Mouse (Mus musculus) ES-Bruce4 (cell line): ENCODE results near the gene Suz12. TPM values are rescaled to one million over a fixed set of nuclear protein-coding genes. Genes with fewer than 3 reads are reported as not detected.

Source experiments
- H3K27ac ChIP-seq: 2 replicates; pipeline ENCODE4 v1.5.1; 2012; ENCODE audit warnings: low read length, inconsistent platforms; ENCODE audit not compliant: insufficient read depth
- H3K27me3 ChIP-seq: 2 replicates; pipeline ENCODE4 v1.6.1; 2012; ENCODE audit warnings: mild to moderate bottlenecking, low read length, inconsistent platforms; ENCODE audit not compliant: control insufficient read depth, poor library complexity, insufficient read depth, severe bottlenecking
- H3K36me3 ChIP-seq: 2 replicates; pipeline ENCODE4 v1.6.1; 2012; ENCODE audit warnings: inconsistent platforms, mild to moderate bottlenecking, low read length, moderate library complexity; ENCODE audit not compliant: control insufficient read depth, poor library complexity, insufficient read depth, severe bottlenecking
- H3K4me1 ChIP-seq: one replicate; pipeline ENCODE4 v1.8.1; 2011; ENCODE audit warnings: low read length; ENCODE audit not compliant: control insufficient read depth, insufficient read depth
- H3K4me3 ChIP-seq: 2 replicates; pipeline ENCODE4 v1.5.1; 2011; ENCODE audit warnings: low read depth, mild to moderate bottlenecking, low read length
- H3K9ac ChIP-seq: 2 replicates; pipeline ENCODE4 v1.6.1; 2012; ENCODE audit warnings: low read depth, mild to moderate bottlenecking, inconsistent platforms; ENCODE audit not compliant: poor library complexity, severe bottlenecking
- H3K9me3 ChIP-seq: replicated peaks from 2 replicates; pipeline ENCODE4 v1.6.1; 2012; ENCODE audit warnings: mild to moderate bottlenecking, low read length, inconsistent platforms; ENCODE audit not compliant: control insufficient read depth, poor library complexity, insufficient read depth, severe bottlenecking
- CTCF ChIP-seq: IDR thresholded peaks from one replicate; pipeline ENCODE4 v1.8.1; 2011; ENCODE audit warnings: low read depth, low read length
- EP300 ChIP-seq: IDR thresholded peaks from 2 replicates; pipeline ENCODE4 v1.6.1; 2011; ENCODE audit warnings: low read depth, low read length; ENCODE audit not compliant: insufficient read depth
- POLR2A ChIP-seq: IDR thresholded peaks from one replicate; pipeline ENCODE4 v1.8.1; 2011; ENCODE audit warnings: low read length; ENCODE audit not compliant: insufficient read depth
- polyA plus RNA-seq: library from polyadenylated mRNA; stranded (reverse); fragments of >200 nt; gene quantifications from 2 replicates; pipeline ENCODE4 v1.2.4, GENCODE M21; 2011; ENCODE audit warnings: low read depth; ENCODE audit not compliant: missing spikeins, insufficient read depth, insufficient read length

The Suz12 gene
- polyA plus RNA-seq, 1 experiment = 235 TPM

DNA sequence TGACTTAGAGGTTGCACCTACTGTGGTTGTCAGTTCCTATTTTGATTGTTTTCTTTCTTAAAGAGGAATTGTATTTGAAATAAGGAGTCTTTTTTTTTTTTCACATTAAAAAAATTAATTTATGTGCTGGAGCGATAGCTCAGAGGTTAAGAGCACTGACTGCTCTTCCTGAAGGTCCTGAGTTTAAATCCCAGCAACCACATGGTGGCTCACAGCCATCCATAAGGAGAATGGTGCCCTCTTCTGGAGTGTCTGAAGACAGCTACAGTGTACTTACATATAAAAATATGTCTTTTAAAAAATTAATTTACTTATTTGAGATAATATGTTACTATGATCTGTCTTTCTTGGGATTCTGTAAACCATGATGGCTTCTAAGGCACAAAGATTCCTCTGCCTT, 26.9 kb downstream of the Suz12 start:
- H3K4me1 ChIP-seq = no peaks in the 10 kb centered on the region
- H3K27me3 ChIP-seq = no peaks in the 10 kb centered on the region
- no peak for TF ChIP-seq CTCF
- no peak for TF ChIP-seq EP300
- no peak for TF ChIP-seq POLR2A
- H3K9me3 ChIP-seq = no peaks in the 10 kb centered on the region
- no peak overlapping the region for H3K4me3 ChIP-seq
- no peak overlapping the region for H3K9ac ChIP-seq
- H3K36me3 ChIP-seq = peaks cover 85% of the 10 kb centered on the region
- no peak overlapping the region; the same call in 1 of the 2 replicates for H3K27ac ChIP-seq

DNA sequence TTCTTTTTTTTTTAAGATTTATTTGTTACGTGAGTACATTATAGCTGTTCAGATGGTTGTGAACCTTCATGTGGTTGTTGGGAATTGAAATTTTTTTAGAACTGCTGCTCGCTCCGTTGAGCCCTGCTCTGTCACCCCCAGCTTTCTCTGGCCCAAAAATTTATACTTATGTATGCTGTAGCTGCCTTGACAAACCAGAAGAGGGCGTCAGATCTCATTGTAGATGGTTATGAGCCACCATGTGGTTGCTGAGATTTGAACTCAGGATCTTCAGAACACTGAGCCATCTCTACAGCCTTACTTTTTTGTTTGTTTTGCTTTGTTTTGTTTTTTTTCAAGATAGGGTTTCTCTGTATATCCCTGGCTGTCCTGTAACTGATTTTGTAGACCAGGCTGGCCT, 28.4 kb downstream of the Suz12 start:
- no peaks in the 10 kb centered on the region for H3K9me3 ChIP-seq
- TF ChIP-seq CTCF (no peak), EP300 (no peak), POLR2A (no peak)
- peaks cover 87% of the 10 kb centered on the region for H3K36me3 ChIP-seq
- no peak overlapping the region for H3K9ac ChIP-seq
- no peaks in the 10 kb centered on the region for H3K27me3 ChIP-seq
- no peak overlapping the region for H3K27ac ChIP-seq
- H3K4me3 ChIP-seq = no peak overlapping the region
- no peaks in the 10 kb centered on the region for H3K4me1 ChIP-seq

DNA sequence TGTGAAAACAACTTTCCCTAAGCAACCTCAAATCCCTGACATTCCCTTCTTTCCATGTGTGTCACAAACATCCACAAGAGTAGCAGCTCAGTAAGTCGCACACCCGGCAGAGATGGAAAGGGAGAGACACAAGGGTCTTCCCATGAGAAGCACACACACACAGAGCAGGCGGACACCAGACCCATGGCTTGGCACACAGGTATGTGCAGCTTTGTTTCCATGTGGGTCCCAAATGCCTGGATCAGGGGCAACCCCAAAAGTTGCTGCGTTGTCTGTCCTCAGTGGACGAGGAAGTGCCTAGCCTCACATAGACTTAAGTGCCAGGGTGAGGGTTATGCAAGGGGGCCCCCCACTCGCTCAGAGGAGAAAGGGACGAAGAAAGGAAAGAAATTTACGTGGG, 44.6 kb downstream of the Suz12 start:
- no peak overlapping the region for H3K27ac ChIP-seq
- H3K36me3 ChIP-seq = peaks cover 18% of the 10 kb centered on the region
- H3K27me3 ChIP-seq = no peaks in the 10 kb centered on the region
- H3K4me1 ChIP-seq = no peaks in the 10 kb centered on the region
- H3K9ac ChIP-seq = no peak overlapping the region
- TF ChIP-seq EP300 = no peak
- TF ChIP-seq POLR2A = no peak
- no peak for TF ChIP-seq CTCF
- no peaks in the 10 kb centered on the region for H3K9me3 ChIP-seq
- no peak overlapping the region for H3K4me3 ChIP-seq

DNA sequence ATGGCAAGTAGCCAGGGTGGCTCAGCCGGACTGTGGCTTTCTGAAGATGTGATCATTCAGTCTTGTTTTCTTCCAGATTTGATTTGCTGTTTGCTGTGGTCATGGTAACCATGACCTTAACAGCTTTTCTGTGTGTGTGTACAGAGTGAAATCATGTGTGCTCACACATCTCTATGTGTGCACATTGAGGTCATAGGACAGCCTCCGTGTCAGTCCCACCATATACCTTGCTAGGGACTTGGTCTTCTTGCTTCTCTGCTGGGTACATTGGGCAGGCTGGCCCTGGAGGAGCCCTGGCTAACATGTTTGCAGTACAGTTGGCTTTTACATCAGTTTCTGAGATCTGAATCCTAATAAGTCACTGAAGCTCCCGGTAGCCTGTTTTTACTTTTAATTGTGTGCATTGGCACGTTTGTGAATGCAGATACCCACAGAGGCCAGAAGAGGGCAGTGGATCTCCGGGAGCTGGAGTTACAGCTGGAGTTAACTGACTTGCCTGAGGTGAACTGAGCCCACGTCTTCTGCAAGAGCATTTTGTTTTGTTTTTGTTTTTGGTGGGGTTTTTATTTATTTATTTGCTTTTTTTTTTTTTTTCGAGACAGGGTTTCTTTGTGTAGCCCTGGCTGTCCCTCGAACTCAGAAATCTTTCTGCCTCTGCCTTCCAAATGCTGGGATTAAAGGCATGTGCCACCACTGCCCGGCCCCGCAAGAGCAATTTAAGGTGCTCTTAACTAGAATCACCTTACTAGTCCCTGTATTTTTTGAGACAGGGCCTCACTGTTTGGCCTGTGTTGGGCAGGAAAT, 49.9 kb downstream of the Suz12 start:
- TF ChIP-seq EP300 = no peak
- TF ChIP-seq POLR2A = no peak
- TF ChIP-seq CTCF = peak; percentile 79
- Histone ChIP-seq H3K9ac (no peak overlapping the region), H3K4me3 (no peak overlapping the region), H3K36me3 (peaks cover 10% of the 10 kb centered on the region), H3K27ac (no peak overlapping the region), H3K27me3 (no peaks in the 10 kb centered on the region), H3K4me1 (no peaks in the 10 kb centered on the region), H3K9me3 (no peaks in the 10 kb centered on the region)

DNA sequence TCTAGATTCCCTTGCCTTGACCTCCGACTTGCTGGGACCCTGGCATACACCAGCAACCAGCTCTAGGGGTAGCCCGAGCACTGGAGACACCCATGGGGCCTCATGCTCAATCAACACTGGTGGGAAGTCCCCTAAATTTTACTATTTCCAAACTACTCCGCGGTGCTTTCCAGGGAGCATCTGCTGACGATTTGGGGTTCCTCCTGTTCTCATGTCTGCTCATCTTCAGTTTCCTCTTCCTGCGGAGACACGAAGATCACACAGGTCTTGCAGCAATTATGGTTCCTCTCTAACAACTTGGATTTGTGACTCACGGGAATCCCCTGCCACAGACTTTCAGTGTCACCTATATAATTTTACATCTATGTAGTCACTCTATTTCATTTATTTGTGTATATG, 50.5 kb downstream of the Suz12 start:
- no peak for TF ChIP-seq POLR2A
- no peak for TF ChIP-seq CTCF
- no peak for TF ChIP-seq EP300
- H3K36me3 ChIP-seq = peaks cover 16% of the 10 kb centered on the region
- H3K9me3 ChIP-seq = no peaks in the 10 kb centered on the region
- no peaks in the 10 kb centered on the region for H3K27me3 ChIP-seq
- no peaks in the 10 kb centered on the region for H3K4me1 ChIP-seq
- H3K27ac ChIP-seq = no peak overlapping the region
- no peak overlapping the region for H3K4me3 ChIP-seq
- no peak overlapping the region for H3K9ac ChIP-seq

DNA sequence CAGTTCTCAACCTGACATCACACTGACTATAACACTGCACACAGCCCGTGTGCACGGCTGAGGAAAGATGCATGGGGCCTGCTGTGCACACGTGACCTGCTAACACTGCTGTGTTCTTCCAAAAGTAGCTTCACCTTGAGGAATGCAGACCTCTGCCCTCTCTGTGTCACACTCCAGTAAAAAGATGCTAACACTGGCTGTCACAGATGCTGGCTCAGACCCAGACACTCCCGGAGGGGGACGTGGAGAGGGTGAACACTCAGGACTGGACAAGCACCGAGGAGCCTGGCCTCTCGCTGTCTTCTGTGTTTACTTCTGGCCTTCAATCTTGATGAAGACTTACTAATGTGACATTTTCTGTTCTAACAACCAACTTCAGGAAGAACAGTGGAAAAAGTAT, 54.0 kb downstream of the Suz12 start:
- H3K4me3 ChIP-seq = no peak overlapping the region
- no peaks in the 10 kb centered on the region for H3K27me3 ChIP-seq
- peaks cover 24% of the 10 kb centered on the region for H3K36me3 ChIP-seq
- no peak overlapping the region for H3K9ac ChIP-seq
- no peaks in the 10 kb centered on the region for H3K9me3 ChIP-seq
- TF ChIP-seq POLR2A = no peak
- no peak for TF ChIP-seq CTCF
- no peak for TF ChIP-seq EP300
- no peaks in the 10 kb centered on the region for H3K4me1 ChIP-seq
- no peak overlapping the region for H3K27ac ChIP-seq
